Mouse (Mus musculus): ENCODE measurements around the gene D630003M21Rik. TPM values are rescaled to one million over a fixed set of nuclear protein-coding genes. Genes with fewer than 3 reads are reported as not detected.
A peak's percentile ranks its signal among the peaks of the same experiment; 100 is the strongest.

The D630003M21Rik gene
- total RNA-seq, 4 experiments from 2014 or later = 4.7 to 6.3 (median 5.5) TPM

DNA sequence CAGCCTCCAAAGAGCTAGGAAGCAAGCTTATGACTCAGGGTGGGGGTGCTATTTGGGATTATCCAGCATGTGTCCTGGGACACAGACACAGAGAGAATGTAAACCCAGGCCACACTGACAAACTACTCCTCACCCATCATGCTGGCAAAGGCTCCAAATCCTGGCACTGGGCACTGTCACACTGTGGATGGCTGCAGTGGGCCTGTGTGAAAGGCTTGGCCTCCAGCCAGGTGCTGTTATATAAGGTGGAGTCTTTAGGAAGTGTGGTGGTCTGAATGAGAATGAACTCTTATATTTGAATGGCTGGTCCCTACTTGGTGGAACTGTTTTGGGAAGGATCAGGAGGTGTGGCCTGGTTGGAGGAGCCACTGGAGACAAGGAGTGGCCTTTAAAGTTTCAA lies 7.7 kb upstream of the D630003M21Rik start:
- DNase-seq (ENCODE audit: low spot score) = no peak

DNA sequence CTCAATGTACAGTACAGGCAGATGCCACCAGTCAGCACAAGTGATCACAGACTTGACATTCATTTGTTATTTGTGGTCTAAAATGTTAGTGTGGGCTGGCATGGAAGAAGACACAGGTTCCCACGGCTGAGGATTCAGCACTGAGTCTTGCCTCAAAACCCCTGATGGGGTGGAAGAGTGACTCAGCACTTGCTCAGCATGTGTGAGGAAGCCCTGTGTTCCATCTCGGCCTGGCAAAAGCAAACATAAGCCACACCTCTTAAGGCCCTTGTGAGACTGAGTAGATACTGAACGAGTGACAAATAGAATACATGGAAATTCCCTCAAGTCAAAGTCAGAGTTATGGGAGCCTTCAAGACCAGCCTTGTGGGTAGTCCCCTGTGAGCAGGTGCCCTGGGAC lies 4.1 kb upstream of the D630003M21Rik start:
- DNase-seq (ENCODE audit: low spot score) = no peak

DNA sequence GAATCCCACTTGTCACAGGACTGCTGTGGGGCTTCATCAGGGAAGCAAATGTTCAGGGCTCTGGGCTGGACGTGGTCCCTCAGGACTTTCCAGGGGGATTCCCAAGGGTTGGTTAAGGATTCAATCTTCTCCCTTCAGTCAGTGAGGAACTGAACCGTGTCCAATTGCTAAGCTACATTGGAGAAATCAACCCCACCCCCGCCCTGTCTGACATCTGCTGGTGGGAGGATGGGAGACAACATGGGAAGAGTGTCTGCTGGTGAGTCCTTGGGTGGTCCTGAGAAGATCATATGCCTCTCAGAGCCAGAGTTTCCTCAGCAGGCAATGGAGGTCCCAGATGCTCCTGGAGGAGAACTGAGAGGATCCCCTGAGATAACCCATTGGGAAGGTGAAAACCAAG lies 3.4 kb upstream of the D630003M21Rik start:
- DNase-seq (ENCODE audit: low spot score) = no peak

DNA sequence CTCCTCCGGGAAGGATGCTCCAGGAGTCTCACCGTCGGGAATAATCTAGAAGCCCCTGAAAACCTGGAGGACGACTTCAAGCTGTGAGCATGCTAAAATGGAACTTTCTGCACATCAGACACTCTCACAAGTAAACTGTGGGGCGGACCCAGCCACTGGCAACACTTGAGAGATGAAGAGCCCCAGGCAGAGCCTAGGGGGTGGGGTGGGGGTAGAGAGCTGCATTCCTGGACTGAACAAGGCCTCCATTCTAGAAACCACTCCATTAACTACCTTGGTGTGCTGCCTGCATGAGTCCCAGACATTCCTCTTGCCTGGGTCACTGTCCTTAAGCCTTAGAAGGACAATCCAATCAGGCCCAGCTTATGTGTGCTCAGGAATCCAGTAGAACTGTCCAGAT lies 2.0 kb upstream of the D630003M21Rik start:
- no peak for DNase-seq (ENCODE audit: low spot score)

DNA sequence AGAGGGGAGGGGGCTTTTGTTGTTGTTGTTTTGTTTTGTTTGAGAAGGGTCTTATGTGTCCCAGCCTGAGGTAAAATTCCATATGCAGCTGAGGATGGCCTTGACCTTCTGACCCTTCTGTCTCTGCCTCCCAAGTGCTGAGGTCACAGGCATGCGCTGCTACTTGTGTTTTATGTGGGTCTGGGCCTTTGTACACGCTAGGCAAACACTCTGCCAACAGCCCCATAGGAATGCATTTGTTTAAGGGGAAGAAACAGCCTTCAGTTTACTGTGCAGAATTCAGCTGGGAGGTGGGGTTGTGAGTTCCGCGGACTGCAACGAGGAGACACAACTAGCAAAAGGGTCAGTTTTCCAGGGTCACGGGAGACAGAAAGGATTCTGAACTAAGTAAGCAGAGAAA lies 1.6 kb upstream of the D630003M21Rik start:
- no peak for DNase-seq (ENCODE audit: low spot score)

DNA sequence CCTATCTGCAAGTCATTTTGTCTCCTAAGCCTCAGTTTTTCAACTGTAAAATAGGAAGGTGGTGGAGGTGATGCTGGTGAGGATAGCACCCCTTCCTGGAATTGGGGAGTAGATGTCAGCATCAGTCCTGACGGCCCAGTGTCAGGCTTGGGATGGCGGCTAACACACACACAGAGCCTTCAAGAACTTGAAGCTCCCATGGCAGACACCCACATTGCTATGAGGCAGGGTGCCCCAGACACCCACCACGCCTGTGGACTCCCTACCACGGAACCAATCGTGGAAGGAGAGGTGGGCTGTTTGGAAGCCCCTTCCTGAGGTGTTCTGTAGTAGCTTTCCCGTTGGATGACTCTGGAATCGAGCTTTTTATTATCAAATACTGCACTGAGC lies 476 bp upstream of the D630003M21Rik start:
- no peak for DNase-seq (ENCODE audit: low spot score)

DNA sequence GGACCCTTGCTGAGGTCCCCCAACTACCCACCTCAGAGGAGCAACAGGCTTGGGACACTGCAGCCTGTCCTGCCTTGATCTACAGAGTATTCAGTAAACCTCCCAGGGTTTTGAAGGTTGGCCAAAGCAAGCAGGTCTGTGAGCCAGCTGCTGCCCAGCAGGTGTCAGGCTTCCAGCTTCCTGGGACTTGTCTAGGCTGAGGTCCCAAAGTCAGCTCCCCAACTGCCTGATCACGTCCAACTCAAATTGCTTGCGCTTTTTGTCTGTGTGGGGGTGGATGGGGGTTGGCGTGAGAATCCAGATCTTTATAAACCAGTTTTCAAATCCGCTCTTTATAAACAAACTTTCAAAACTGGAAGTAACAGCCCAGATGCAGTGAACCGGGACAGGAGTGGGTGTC lies 3.7 kb downstream of the D630003M21Rik start:
- DNase-seq (ENCODE audit: low spot score) = no peak

DNA sequence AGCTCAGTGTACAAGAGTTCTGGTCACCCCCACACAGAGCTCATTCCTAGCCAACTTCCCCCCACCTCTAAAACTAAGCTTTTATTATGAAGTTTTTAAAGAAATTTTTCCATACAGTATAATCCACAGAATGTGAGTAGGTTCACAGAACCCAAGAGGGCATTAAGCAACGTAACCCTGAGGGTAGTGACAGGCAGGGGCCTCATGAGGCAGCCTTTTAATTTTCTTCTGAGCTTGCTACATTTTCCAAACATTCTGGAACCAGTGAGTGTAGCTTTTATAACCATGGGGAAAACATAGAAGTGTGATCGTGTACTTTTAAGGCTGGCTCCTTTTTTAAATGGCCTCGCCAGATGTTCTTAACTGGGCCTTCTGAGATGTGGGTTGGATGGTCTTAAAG lies 5.5 kb downstream of the D630003M21Rik start:
- DNase-seq (ENCODE audit: low spot score) = no peak

DNA sequence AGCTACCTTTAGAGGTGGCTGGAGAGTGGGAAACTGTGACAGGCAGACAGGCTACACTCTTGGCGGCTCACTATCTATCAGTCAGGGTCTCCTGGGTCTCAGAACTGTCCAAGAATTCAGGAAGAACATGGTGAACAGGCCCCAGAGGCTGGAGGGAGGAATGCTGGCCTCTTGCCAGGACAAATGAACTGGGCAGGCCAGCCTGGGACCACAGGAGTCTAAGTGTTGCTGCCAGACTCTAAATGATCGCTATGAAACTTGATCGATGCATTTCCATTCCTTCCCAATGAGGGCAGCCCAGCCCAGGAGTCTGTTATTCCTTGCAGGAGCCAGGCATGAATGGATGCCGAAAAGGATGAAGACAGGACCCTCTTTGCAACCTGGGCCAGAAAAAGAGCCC lies 6.4 kb downstream of the D630003M21Rik start:
- no peak for DNase-seq (ENCODE audit: low spot score)

DNA sequence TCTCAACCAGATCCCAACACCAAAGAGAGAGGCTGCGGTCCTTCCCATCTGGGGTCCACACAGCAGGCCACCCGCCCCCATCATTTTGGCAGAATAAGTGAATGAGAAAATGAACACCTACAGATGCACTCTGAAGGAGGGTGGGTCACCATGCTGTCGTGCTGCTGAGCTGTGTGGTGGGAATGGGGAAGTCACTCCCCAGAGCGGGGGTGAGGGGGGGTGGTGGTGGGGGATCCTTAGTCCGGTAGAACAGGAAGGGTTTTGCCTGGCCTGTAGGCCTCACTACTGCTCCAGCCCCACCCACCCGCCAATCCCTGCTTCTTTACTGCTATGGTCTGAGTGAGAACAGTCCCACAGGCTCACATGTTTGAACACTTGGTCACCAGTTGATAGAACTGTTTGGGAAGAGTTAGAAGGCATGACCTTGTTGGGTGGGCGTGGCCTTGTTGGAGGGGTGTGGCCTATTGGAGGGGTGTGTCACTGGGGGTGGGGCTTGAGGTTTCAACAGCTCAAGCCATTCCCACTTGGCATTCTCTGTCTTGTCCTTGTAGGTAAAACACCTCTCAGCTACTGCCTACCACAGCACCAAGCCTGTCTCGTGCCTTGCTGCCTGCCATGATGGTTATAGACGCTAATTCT lies 7.5 kb downstream of the D630003M21Rik start:
- DNase-seq (ENCODE audit: low spot score) = no peak

DNA sequence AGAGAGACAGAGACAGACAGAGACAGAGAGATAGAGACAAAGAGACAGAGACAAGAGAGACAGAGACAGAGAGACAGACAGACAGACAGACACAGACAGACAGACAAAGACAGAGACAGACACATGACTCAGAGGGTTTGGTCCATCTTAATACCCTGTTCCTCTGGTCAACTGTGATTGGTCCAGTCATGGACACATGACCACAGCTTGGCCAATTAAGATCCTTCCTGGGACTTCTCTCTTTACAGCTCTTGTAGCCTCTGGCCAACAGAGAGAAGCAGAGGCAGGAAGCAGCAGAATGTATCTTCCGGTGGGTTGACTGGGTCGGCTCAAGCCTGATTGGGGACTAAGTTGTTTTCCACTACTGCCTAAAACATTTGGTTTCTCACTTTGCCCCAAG lies 9.5 kb downstream of the D630003M21Rik start:
- no peak for DNase-seq (ENCODE audit: low spot score)

DNA sequence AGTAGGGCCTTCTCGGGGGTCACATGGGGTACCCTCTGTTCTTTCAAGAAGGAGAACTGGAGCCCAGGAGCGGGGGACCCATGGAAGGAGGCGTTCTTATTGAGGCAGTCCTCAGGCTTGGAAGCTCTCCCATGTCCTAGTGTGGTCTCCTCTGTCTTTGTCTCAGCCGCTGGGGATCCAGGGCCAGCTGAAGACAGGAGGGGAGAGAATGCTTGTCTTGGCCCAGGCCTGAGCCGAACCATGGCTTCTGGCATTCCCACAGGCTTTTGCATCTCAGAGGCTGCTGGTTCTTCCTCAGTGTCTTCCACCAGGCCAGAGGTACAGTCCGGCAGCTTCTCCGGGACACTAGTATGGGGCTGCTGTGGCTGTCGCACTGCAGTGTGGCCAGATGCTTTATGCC lies 12.5 kb downstream of the D630003M21Rik start:
- DNase-seq (ENCODE audit: low spot score) = no peak

DNA sequence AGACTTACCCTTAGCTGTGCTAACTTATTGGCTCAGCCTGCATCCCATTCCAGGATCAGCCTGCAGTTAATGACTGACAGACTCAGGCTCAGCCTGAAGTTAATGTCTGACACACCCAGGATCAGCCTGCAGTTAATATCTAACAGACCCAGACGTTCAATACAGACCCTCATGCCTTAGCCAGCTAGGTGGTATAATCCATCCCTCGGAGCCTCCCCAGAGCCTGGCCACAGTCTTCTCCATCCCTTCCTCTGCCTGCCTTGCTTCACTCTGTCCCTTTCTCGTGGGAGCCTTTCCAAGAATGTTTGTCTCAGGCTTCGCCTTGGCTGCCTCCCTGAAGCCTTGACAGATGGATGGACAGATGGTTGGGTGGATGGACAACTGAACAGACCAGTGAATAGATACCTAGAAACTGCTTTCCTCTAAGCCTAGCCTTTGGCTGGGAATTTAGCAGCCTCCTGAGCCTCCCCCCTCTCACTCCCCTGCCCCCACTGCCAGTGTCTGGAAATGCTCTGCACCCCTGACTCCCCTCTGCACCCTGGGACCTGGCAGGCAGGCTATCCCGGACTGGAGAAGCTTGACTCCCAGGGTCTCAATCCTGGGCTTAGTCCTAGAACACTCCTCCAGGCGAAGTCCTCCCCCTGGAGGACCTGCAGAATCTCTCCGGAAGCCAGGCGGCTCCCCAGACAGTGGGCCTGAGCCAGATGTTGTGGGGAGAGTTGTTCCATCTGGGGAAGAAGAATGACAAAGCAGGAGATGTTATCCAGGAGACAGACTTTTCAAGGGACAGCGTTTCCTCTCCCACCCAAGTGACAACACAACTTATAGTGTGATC lies 13.5 kb downstream of the D630003M21Rik start:
- peak; percentile 72 for DNase-seq (ENCODE audit: low spot score)

DNA sequence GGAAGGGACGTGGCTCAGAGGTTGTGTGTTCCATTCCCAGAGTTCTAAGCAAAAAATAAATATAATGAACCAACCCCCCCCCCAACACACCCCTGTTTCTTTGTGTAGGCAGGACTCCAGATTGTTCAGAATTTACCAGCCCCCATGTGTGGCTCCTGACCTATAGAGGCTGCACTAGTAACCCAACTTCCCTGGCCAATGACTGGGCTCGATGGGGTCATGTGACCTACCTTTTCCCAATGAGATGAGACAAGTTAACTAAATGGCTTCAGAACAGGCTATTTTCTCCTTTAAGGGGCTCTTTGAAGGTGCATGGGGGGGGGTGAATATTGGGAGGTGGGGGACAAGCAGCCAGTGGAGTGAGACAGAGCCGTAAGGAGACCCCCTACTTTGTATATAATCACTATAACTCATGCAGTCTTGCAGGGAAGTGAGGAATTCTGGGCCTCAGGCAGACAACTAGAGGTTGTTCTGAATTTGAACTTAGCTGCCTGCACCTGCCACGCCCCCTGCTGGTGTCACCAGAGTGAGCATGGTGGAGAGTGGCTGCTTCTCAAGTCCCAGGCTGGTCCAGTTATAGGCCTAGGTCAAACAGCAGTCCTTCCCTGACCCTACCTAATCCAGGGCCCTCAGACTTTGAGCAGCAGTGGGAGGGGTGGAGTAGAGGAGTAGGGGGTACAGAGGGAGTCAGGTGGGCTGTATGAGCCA lies 17.1 kb downstream of the D630003M21Rik start:
- DNase-seq (ENCODE audit: low spot score) = no peak

DNA sequence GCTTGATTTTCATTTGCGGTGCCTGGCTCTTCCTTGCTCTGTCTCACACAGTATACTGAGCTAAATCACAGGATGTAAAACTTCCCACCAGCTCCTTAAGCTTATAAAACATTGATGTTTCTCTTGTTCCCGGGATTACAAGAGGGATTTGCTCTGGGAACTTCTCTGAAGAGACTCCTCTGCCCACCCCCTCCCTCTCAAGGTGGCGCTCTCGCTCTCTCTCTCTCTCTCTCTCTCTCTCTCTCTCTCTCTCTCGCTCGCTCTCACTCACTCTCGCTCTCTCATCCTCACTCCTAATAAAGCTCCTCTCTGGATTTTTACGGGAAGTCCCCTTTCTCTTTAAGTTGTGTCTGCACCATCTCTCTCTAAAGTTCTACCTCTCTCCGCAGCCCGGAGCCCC lies 18.1 kb downstream of the D630003M21Rik start:
- no peak for DNase-seq (ENCODE audit: low spot score)

DNA sequence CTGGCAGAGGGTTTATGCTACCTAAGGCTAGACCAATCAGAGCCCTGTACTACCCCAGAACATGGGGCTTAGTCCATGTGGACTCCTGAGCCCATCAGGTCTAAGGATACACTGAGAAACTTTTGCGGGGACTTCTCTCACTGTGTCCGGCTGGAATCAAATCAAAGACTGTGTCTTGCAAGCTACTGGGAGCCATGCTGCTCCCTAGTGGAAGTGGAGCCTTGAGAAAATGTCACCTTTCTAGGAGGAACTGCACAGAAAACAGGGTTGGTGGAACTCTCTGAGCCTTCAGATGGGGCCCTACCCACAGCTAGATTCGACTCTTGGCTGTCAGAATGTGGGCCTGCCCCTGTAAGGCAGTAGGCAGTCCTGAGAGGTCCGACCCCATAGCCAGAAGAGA lies 18.5 kb downstream of the D630003M21Rik start:
- no peak for DNase-seq (ENCODE audit: low spot score)

DNA sequence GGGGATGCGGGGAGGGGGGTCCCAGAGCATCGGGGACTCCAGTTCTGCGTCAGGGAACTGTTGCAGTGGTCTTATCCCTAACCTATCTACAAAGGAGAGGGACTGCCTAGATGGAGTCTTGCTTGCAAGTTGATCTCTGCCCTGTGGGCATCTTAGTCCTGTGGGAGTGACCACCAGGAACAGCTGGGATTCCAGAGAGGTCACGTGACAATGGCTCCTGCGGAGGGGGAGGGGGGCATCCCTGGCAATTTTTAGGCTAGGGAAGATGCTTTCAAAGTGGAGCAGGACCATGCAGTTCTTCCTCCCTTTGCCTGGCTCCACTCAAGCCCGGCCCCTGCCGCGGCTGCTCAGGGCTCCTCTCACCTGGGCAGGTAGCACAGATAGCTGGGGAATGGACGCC lies 19.2 kb downstream of the D630003M21Rik start:
- no peak for DNase-seq (ENCODE audit: low spot score)

DNA sequence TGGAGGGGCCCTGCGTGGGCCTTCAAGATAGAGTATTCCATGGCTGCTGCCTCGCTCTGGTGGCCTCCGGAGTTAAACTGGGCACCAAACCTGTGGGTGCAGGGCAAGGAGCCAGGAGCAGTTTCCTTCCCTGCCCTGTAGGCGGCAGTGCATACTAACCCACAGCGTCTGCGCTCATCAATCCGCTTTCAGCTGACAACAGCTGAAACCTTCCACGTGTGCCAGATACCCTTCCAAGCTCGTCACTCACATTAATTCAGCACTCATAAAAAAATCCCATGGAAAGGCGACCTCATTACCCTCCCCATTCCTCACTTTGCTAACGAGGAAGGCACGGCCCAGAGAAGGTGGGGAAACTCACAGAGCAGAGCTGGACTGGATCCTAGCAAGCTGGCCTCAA lies 21.2 kb downstream of the D630003M21Rik start:
- peak; percentile 68 for DNase-seq (ENCODE audit: low spot score)

DNA sequence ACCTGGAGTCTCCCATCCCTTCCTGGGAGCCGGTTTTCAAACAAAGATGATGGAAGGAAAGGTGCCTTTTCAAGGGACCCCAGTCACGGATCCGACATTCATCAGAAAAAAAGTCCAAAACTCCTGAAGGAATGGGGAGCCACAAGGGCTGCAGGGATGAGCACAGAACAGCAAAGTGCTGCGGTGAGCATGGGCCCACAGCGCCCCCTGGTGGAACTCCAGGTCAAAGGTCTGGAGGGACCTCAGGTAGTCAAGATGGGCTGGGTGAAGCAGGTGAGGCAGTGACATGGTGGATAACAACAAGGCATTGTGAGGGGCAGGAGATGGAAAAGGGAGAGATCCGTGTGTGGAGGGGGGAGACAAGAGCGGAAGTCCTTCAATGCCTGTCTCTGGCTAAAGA lies 24.9 kb downstream of the D630003M21Rik start:
- DNase-seq (ENCODE audit: low spot score) = peak; percentile 75

DNA sequence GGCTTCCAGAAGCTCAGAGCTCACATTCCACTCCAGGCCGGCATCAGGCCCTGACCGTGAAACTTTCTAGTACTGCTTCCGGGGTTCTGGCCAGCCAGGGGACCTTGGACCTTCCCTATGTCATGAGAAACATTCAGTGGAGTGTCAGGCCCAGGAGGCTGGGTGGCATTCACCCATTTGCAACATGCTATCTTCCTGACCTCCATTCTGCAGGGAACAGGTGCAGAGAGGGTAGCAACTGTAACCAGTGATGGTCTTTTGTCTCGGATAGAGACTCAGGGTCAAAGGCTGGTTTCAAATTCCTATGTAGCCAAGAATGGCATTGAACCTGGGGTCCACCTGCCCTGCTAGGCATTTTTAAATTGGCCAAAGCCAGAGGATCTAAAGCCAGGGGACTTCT lies 25.3 kb downstream of the D630003M21Rik start:
- no peak for DNase-seq (ENCODE audit: low spot score)

DNA sequence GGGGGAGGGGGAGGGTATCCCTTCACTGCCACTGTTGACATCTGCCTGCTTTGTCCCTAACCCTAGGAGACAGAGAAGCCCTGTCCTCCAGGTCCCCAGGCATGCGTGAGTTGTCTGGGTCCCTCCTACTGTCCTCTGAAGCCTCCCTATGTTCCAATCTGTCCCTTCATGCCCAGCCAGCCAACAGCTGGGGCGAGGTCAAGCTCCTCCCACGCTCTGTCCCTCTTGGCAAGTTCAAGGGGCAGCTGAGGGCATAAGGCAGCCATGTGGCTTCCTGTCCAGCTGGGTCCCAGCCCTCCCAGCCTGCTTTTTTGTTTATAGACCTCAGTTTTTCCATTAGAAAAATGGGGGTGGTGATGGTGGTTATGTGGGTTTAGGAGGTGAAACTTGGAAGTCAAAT lies 29.7 kb downstream of the D630003M21Rik start:
- no peak for DNase-seq (ENCODE audit: low spot score)

DNA sequence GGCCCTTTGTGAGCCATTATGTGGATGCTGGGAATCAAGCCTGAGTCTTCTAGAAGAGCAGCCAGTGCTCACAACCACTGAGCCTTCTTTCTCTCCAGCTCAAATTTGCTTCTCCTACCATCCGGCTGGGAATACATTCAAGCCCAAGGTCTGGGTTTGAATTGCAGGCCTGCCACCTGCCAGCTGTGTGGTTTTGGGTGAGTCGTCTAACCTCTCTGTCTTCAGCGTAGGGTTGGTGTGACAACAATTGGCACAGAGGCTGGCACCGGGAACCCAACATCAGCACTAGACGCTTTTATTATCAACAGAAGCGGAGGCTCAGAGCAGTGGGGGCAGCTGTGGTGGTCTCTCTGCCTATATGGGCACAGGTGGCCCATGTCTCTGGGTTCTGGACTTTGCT lies 30.2 kb downstream of the D630003M21Rik start:
- no peak for DNase-seq (ENCODE audit: low spot score)

DNA sequence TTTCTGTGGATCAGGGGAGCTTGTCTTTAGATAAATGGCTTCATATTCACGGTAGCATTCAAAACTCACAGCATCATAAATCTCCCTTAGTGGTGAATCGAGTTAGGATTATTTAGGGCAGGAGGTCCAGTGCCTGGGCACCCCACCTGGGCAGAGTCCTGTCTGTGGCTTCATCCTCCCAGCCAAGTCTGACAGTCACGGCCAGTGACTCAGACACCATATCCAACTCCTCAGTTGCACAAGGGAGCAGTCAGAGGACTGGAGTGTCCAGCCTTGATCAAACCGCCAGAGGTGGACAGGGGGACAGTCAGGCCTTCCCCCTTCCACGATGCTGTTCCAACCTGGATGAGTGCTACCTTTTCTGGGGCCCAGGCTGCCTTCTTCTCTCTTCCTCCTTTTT lies 31.1 kb downstream of the D630003M21Rik start:
- DNase-seq (ENCODE audit: low spot score) = no peak

All from heart, adult 8-10 months (tissue).